Mouse (Mus musculus) yolk sac, embryonic 10.5 days (tissue): Measurements from ENCODE around the gene Lactbl1.

ENCODE experiments used
- DNase-seq: peaks from one replicate; pipeline ENCODE4 v3.0.0-alpha.2; 2017; ENCODE audit warnings: low spot score

Gene Lactbl1

DNA sequence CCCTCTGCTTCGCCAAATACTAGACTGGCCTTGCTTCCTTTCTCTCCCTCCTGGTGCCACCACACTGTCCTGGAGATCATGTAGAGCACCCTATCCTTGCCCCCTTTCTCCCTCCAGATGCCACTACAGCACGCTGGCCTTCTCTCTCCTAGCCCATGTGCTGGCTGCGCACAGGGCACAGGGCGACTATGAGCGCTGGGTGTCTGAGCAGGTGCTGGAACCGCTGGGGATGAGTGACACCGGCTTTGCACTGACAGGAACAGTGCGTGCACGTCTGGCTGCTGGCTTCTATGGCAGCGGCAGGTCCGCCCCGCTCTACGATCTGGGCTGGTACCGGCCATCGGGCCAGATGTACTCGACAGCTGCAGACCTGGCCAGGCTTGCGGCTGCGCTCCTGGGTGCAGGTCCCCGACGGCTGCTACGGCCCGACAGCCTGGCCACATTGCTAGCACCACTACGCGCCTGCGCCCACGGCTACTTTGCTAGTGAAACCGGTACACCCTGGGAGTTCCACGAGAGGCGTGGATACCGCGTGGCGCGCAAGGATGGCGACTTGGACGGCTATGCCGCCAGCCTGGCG, 14.7 kb downstream of the Lactbl1 start:
- DNase-seq: no peak

DNA sequence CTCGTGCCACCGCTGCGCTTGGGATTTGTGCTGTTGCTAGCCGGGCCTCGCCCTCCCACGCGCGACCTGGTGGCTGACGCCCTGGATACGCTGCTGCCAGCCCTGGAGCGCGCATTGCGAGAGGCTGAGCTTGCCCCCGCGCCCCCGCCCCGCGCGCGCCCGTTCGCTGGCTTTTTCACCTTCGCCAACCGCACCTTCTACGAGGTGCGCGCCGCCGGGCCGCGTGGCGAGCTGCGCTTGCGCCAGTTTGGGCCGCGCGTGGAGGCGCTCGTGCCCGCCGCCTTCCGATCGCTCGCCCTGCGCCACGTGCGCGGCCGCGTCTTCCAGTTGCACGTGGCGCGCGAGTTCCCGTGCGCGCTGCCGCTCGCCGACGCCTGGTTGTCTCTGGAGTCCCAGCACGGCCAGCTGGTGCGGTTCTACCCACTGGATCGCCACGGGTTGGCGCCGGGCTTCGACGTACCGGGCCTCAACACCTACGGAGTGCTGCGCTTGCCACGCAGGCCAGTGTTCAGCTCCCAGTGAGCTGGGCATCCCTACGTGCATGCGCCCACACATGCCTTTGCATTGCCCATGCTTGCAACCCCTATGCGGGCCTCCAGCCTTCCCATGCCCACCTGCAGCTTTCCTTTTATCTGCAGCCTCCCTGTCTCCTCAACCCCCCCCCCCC, 15.3 kb downstream of the Lactbl1 start:
- DNase-seq: no peak

DNA sequence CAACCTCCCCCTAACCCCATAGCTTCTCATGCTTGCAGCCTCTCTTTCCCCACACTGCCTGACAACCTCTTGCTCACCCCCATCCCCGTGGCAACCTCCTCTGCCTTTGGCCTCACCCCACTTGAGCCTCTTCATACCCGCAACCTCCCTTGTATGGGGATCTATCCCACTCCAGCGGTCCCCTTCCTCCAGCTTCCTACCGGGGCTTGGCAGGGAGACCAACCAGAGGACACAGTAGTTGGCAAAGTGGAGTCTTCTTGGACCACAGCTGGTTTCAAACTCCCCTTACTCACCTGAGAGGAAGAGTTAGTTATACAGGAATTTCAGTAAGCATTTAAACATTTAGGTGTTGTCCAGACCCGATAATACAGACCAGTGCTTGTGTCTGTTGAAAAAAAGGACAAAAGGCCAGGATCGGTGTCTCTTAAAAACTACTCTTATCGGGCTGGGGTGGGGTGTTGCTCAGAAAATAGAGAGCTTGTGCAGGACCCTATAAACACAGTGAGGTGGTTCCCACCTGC, 15.9 kb downstream of the Lactbl1 start:
- DNase-seq: no peak

DNA sequence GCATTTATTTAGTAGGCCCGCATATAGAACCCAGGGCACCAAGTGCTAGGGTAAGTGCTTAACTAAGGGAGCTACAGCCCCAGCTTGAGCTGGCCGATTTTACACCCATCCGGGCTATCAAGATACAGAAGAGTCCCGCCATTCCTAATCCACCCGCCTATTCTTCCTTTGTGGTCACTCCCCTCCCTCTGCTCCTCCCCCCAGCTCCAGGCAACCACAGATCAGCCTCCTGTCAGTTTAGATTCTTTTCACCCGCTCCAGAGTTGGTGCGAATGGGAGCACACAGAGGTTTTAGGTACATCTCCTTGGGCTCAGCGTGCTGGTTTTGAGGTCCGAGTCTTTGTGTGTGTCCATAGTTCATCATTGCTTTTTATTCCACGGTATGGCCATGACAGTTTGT, 16.5 kb downstream of the Lactbl1 start:
- no peak for DNase-seq

DNA sequence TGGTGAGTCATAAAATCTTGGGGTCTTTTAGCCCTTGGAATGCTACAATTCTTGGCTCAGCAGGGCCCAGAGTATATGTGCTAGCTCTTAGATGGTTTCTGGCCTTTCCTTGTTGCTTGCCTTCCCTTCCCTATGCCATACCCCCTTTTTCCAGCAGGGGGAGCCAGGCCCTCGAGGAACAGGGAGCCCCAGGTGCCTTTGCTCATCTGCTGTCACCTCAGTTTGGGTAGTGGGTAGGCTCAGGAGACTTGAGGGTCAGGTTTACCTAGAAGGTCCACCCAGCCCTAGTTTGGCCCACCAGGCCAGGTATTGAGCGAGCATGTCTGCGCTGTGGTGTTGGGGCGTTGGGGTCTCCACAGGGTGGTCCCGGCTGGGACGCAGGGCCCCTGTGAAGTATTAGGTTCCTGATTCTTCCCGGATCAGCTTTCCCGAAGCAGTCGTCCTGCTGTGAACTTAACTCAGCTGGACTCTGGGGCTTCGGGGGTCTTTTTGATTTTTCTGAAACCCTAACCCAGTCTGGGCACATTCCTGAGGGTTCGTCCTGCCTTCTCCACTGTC, 26.6 kb downstream of the Lactbl1 start:
- peak; percentile 57 for DNase-seq

DNA sequence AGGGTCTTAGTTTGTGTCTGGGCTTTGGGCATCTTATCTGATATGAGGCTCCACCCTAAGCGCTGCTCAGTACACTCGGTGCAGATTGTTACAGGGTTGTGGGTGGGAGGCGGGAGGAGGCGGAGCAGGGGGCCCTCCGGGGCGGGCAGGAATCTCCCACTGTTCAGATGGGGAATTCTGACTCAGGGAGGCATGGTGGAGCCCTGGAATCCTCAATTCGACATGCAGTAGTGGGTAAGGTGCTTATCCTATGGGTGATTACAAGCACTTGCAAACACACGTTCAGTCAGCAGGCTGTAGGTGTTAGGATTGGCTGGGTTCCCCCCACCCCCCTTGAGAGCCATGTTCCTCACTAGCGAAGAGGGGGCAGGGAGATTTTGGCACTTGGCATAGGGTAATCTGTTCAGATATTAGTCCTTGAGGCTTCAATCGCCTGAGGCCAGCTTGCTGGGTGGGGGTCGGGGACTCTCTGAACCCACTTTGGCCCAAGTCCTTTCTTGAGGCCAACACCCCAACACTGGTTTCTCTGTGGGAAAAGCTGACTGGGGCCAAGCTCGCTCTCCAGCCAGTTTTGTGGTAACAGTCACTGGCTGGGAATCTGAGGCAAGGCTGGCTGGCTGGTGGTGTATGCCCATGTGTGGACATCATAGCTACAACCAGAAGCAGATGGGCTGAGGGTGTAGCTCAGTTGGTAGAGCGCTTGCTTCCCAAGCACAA, 27.2 kb downstream of the Lactbl1 start:
- no peak for DNase-seq

DNA sequence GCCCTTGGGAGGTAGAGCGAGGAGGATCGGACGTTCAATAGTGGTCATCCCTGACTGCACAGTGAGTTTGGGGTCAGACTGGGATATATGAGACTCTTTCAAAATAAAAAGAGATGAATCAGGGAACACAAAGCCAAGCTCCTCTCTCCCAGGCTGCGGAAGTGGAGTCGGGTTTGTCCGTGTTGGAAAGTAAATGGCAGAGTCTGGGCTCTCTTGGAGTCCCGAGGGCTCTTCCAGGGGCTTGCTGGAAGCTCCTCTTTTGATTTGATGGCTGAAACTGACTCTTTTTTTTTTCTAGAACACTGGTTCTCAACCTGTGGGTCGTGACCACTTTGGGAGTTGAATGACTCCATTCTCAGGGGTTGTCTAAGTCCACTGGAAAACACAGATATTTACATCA, 27.8 kb downstream of the Lactbl1 start:
- no peak for DNase-seq

DNA sequence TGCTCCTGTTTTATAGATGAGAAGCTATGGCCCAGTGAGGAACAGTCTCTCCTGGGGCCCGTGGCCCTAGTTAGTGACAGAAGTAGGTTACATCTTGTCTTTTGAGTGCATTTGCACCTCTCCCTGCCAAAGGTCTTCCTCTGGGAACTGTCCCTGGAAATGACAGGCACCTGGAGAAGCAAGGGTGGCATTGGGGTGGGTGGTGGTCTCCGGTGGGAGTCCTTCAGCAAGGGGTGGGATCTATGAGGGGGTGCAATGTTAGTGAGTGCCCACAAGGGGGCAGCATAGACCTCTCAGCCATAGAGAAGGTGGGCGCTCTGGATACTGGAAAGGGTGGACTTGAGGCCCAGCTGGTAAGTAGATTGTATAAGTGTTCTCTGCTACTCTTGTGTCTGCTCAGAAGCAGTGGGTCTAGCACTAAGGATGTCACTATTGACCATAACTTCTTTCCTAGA, 29.0 kb downstream of the Lactbl1 start:
- DNase-seq: no peak

DNA sequence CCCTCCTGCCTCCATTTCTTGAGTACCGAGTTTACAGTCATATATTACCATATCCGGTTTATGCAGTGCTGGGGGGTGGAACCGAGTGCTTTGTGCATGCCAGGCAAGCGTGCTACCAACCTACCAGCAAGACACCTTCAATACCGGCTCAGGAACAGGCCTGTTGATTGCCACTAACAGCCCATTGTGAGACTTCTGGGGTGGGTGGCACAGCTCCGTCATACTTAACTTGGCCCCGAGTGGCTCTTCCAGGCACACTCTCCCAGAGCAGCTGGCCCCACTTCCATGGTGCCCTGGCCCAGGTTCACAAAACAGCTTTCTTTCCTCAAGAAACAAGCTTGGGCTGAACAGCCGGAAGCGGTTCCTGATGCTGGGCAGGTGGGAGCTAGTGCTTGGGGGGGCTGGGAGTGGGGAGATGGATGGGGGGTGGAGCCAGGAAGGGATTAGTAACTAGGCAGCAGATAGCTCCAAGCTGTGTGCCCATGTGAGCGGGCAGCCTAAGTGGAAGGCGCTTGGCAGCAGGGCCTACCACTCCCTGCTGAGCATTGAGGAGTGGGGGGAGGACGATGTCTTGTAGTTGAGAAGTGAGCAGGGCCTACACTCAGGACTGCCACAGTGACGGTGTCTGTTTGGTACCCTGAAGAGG, 29.6 kb downstream of the Lactbl1 start:
- no peak for DNase-seq

DNA sequence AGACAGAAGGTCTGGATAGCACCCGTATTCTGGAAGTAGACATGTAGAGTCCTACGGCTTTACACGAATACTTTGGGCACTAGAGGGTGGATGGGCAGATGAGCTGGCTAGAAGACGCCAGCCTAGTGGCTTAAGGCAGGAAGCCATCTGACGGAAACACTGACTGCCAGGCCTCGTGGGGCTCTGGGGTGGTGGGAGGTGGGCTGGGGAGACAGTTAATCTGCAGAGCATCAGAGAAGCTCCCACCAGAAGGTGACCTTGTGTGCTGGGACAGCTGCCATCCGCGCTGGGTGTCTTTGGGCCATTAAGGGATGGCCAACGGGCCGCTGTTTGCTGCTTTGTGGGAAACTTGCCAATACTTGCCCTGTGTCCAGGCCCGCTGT, 30.1 kb downstream of the Lactbl1 start:
- DNase-seq: no peak

DNA sequence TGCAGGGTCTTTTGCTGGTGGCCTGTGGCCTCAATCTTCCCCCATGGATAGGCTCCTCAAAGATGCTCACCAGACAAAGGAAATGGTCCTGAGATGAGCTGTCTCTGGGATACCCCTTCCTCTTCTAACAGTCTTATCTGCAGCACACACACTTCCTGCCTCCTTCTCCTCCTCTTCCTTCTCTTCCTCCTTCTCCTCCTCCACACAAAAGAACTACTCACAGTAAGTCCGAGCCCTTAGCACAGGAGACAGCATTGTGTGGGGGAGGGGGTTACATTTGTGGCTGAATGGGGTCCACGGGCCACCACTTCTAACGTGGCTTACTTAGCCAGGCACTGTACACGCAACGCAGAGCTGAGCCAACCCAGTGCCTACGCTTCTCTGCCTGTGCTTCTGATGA, 30.6 kb downstream of the Lactbl1 start:
- DNase-seq: no peak

DNA sequence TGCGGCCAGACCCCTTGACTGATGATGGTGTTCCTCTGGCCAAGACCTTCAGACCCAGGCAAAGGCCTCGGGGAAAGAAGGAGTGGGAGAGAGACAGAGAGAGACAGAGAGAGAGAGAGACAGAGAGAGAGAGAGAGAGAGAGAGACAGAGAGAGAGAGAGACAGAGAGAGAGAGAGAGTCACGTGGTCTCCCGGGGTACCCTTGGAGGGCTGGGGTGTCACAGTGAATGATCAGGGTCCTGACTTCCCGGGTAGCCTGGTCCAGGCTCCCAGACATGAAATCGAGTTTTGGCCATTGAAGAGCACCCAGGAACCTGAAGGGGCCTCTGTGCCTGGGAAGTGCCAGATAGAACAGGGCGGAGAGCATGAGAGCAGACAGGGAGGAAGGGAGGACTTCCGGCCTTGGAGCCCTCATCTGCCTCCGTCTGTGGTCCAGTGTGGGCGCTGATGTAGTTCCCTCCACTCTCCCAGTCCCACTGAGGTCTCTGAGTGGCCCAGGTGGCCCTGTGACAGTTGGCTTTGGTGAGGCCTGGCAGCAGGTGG, 31.3 kb downstream of the Lactbl1 start:
- DNase-seq: no peak

DNA sequence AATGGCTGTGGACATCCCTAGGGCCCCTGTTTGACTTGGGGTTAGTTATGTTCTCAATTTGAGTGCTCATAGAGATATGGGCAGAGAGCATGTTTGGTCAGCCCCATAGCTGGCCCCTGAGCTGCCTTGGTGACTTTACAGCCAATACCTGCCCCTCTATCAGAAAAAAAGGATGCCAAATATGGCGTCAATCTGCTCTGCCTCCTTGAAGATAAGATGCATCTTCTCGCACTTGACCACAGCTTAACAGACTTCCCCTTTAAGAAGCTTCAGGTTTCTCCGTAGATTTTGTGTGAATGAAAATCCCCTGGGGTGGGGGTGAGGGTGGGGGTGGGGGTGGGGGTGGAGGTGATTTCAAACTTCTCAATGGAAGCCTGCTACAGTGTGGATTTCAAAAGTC, 35.5 kb downstream of the Lactbl1 start:
- DNase-seq: no peak

DNA sequence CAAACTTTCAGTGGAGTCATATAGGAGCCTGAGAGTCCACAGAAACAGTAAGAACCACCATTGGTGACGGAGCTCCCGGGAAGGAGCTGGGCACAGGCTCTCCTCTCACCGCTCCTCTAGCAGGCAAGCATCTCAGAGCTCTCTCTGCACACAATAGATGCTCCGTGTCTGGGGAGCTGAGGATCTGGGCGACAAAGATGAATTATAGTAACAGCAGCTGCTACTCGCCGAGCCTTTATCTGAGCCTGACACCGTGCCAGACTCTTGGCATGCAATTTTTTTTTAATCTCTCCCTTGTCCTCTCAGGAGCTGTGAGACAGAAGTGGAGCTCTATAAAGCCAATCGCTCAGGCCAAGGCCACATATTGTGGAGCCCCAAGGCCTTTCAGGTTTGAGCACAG, 42.6 kb downstream of the Lactbl1 start:
- DNase-seq: no peak

DNA sequence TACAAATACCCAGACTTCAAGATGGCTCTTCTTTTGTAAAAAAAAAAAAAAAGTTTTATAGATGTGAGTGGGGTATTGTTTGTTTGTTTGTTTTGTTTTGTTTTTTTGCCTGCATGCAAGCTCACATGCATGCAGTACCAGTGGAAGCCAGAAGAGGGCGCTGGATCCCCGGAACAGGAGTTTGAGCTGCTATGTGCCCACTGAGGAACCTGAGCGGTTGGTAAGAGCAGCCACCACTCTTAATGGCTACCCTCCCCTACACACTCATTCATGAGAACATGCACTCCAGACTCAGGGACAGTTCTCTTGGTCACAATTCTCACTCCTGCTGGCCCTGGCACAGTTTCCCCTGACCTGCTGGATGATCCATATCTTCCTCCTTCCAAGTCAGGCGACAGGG, 43.6 kb downstream of the Lactbl1 start:
- DNase-seq: no peak

DNA sequence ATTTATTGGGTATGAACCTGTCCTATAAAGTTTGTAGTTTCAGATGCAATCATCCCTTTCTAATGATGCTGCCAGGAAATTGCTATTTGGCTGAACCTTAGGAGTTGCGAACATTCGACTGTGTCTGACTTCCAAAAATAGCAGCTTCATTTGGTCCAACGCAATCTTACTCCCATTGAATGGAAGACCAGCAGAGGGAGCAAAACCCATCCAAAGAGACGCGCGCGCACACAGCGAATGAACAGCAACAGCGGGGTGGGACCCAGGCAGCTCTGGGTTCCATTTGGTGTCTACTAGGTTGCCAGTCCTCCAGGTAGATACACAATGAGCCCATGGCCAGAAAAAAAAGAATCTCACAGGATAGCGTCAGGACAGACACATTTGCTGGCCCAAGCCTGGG, 45.3 kb downstream of the Lactbl1 start:
- DNase-seq: no peak

DNA sequence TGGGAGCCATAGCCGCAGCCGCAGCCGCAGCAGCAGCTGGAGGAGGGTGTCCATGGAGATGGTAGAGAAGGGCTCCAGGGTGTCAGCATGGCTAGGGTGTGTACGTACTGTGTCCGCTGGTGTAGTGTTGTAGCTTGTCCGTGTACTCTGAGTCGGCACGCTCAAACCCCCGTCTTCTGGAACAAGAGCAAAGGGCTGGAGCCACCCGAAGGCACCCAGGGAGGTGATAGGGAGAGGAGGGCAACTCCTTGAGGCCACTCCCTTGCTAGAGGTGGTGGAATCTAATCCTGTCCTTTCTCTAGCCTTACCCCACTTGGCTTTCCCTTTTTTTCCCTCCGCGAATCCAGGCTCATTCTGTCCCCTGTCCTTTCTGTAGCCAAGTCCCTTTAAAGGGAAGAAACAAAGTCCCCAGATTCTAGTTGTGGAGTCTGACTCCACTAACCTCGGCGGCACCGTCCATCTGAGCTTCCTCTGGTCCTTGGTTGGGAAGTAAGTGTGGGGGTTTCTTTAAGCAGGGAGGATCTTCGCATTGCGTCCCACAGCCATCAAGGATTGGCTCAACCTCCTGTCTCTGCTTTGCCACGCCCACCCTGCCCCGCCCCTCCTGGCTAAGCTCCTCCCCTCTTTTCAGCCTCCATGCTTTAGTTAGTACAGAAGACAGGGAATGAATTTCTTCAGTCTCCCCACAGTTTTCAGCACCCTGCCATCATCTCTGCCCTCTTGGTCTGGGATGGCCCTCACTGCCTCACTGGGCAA, 50.1 kb downstream of the Lactbl1 start:
- DNase-seq: no peak

DNA sequence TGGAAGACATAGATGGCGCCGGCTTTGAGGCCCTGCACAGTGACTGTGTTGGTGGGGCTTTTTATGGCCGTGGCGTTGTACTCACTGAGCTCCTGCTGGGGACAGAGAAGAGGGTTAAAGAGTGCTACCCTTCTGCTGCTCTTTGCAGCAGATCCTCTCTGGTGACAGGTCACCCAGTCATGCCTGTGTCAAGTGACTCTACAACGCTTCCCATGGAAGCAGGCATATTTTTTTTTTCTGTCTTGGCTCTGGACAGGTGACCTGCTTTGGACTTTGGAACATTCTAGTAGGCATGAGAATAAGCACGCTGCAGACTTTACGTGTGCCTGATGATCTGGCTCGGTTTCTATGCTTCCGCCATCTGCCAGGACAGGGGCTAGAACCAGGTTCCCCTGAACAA, 53.0 kb downstream of the Lactbl1 start:
- DNase-seq: no peak

DNA sequence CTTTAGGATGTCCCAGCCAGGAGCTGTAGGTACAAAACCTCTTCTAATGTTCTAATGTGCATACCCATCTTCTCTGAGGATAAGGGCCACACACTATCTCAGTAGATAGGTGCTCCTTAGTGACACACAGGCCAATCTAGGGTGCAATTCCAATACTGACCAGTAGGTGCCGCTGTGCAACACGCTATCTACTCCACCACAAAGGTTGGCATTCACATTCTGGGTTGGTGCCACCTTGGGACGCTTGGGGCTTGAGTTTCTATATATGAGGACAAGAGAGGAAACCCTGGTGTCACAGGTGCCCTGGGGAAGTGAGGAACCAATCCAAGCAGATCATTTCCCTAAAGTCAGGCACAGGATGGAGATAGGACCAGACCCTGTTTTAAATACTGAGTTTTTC, 56.1 kb downstream of the Lactbl1 start:
- peak; percentile 26 for DNase-seq

DNA sequence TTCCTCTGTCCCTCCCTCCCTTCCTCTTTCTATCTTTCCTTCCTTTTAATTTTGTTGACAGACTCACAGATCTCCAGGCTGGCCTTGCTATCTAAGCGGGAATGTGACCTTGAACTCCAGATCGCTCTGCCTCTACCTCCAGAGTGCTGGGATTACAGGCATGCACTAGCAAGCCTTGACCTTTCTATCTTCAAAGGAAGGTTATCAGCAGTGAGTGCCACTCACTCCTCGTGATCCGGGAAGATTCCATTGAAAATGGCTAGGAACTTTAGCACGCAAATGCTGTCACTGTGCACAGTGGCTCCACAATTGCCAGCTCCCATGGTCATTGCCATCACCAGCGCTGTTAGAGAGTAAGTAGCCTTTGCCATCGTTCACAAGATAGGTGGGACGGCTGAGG, 56.8 kb downstream of the Lactbl1 start:
- no peak for DNase-seq

DNA sequence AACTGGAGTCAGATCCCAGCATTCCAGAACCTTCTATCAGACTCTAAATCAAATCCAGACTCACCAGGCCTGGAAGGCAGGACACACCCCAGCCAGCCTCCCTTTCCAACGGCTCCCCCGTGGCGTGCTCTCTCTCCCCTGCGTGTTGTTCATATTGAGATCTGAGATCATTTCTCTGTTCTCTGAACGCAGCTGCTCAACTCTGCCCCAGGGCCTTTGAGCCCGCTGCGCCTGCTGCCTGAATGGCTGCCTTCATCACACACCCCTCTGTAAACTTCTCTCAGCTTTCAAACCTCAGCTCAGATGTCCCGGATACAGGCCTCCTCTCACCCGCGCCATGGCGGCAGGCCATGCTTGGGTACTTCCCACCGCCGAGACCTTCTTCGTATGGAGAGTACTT, 58.2 kb downstream of the Lactbl1 start:
- no peak for DNase-seq

DNA sequence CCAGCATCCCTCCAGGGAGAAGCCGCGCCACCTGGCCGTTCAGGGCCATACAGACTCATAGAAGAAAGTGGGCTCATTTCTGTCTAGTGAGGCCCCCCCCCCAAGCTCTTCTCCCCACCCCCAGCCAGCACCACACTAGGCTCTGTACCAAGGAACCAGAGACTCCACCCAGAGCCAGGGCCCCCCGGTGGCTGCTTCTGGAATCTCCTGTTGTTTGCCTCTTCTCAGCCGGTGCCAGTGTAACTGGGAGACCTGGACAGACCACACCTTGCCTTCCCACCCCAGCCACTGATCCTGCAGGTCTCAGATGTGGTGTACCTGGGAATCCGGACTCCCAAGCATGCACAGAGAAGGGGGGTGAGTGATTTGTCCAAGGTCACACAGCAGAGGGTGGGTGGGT, 62.1 kb downstream of the Lactbl1 start:
- no peak for DNase-seq
